Comparison of ENCODE assay signal across 19 mouse cellular contexts in genomic region chr3:66166606-66167290, GRCm38 (mm10). TPM values are rescaled to one million over a fixed set of nuclear protein-coding genes. Genes with fewer than 3 reads are reported as not detected.
DNase-seq lines count a peak whose midpoint lies in the region; ATAC-seq lines count a peak whose summit lies in the region.
"Had no signal": no experiment of that assay in that cellular context is flagged by ENCODE, and none has a peak within 500 bp of the region (broad histone marks: within the 10 kb centered on the region; RNA-seq: fewer than 3 reads in every experiment).

No protein-coding gene starts in this region.

- DNase-seq in hindbrain, embryonic 11.5 days (ENCODE audit: low spot score) = peak; percentile 39
- peak; percentile 33 for DNase-seq in embryo, embryonic 9.5 days (ENCODE audit: extremely low spot score)
- peak; percentile 95 for DNase-seq in hindlimb bud, embryonic 11.5 days (ENCODE audit: extremely low spot score, low read depth, low spot score)
- DNase-seq in neural tube, embryonic 11.5 days (ENCODE audit: low spot score) = no peak
- DNase-seq in adrenal gland, postnatal 25 days = no peak
- no peak for DNase-seq in kidney, postnatal 36 days
- DNase-seq: adrenal gland, postnatal 36 days; cerebellum, adult 8-10 months; gastrocnemius, postnatal 25 days; kidney, adult 18-20 months; kidney, postnatal 10 days; lung, embryonic 14.5 days; midbrain, embryonic 14.5 days had no signal

- no peaks in the 10 kb centered on the region for H3K27me3 ChIP-seq in hindbrain, embryonic 11.5 days (ENCODE audit: control insufficient read depth, insufficient read depth, low read length)
- H3K27me3 ChIP-seq in hindbrain, embryonic 13.5 days = no peaks in the 10 kb centered on the region
- H3K27me3 ChIP-seq in neural tube, embryonic 11.5 days (ENCODE audit: control insufficient read depth, insufficient read depth, low read length) = no peaks in the 10 kb centered on the region
- H3K27me3 ChIP-seq: liver, embryonic 12.5 days; Patski had no signal

- no peak overlapping the region for H3K27ac ChIP-seq in hindbrain, embryonic 11.5 days (ENCODE audit: low read depth, low read length)
- no peak overlapping the region for H3K27ac ChIP-seq in hindbrain, embryonic 13.5 days
- 0 out of 2 replicates have a peak overlapping the region, but pooled peaks have one; percentile 49 for H3K27ac ChIP-seq in neural tube, embryonic 11.5 days (ENCODE audit: low read depth, low read length)
- H3K27ac ChIP-seq: liver, embryonic 12.5 days; macrophage had no signal

- no peak overlapping the region for H3K4me3 ChIP-seq in hindbrain, embryonic 11.5 days (ENCODE audit: low read depth, low read length)
- no peak overlapping the region for H3K4me3 ChIP-seq in hindbrain, embryonic 13.5 days
- no peak overlapping the region for H3K4me3 ChIP-seq in neural tube, embryonic 11.5 days (ENCODE audit: low read depth, low read length)
- H3K4me3 ChIP-seq: liver, embryonic 12.5 days had no signal

- WGBS in hindbrain, embryonic 11.5 days = 64% methylated on average over 6 of the region's 6 CpGs
- WGBS in hindbrain, embryonic 13.5 days = 81% methylated on average over 6 of the region's 6 CpGs
- WGBS in neural tube, embryonic 11.5 days = 72% methylated on average over 6 of the region's 6 CpGs

- no peak overlapping the region for H3K4me2 ChIP-seq in hindbrain, embryonic 11.5 days (replicated peaks; ENCODE audit: low read depth, low read length)
- H3K4me2 ChIP-seq in hindbrain, embryonic 13.5 days = no peak overlapping the region
- no peak overlapping the region for H3K4me2 ChIP-seq in neural tube, embryonic 11.5 days (ENCODE audit: low read depth)
- H3K4me2 ChIP-seq: liver, embryonic 12.5 days; lung, embryonic 14.5 days had no signal

- H3K9ac ChIP-seq in hindbrain, embryonic 11.5 days (ENCODE audit: low read depth, low read length) = no peak overlapping the region
- no peak overlapping the region for H3K9ac ChIP-seq in hindbrain, embryonic 13.5 days
- H3K9ac ChIP-seq in neural tube, embryonic 11.5 days (ENCODE audit: low read length) = no peak overlapping the region
- H3K9ac ChIP-seq: liver, embryonic 12.5 days; lung, embryonic 14.5 days had no signal

- no peaks in the 10 kb centered on the region for H3K36me3 ChIP-seq in hindbrain, embryonic 11.5 days (ENCODE audit: control insufficient read depth, insufficient read depth, low read length)
- no peaks in the 10 kb centered on the region for H3K36me3 ChIP-seq in hindbrain, embryonic 13.5 days
- no peaks in the 10 kb centered on the region for H3K36me3 ChIP-seq in neural tube, embryonic 11.5 days (ENCODE audit: control insufficient read depth, insufficient read depth, low read length)
- H3K36me3 ChIP-seq: liver, embryonic 12.5 days had no signal

- ATAC-seq in hindbrain, embryonic 11.5 days (ENCODE audit: low FRiP score) = no peak
- no peak for ATAC-seq in hindbrain, embryonic 13.5 days (ENCODE audit: low FRiP score)
- ATAC-seq in neural tube, embryonic 11.5 days (ENCODE audit: insufficient read depth, low FRiP score, low TSS enrichment) = no peak
- ATAC-seq: hindbrain, embryonic 16.5 days; liver, embryonic 12.5 days; Patski had no signal

- no peaks in the 10 kb centered on the region for H3K4me1 ChIP-seq in hindbrain, embryonic 11.5 days (replicated peaks; ENCODE audit: control insufficient read depth, insufficient read depth, low read length)
- peaks cover 5% of the 10 kb centered on the region; the same call in 1 of the 2 replicates for H3K4me1 ChIP-seq in hindbrain, embryonic 13.5 days (replicated peaks)
- no peaks in the 10 kb centered on the region for H3K4me1 ChIP-seq in neural tube, embryonic 11.5 days (ENCODE audit: control insufficient read depth, insufficient read depth, low read length)
- H3K4me1 ChIP-seq: liver, embryonic 12.5 days had no signal

- H3K9me3 ChIP-seq in hindbrain, embryonic 11.5 days (ENCODE audit: control insufficient read depth, low read length) = no peaks in the 10 kb centered on the region
- no peaks in the 10 kb centered on the region for H3K9me3 ChIP-seq in hindbrain, embryonic 13.5 days
- no peaks in the 10 kb centered on the region for H3K9me3 ChIP-seq in neural tube, embryonic 11.5 days (ENCODE audit: control insufficient read depth, low read length)
- H3K9me3 ChIP-seq: liver, embryonic 12.5 days had no signal

RNA-seq across cellular contexts. Expression of gene Ptx3, which starts 53.0 kb away (rescaled TPM):
- polyA plus RNA-seq in hindbrain, embryonic 11.5 days (2014; fragmentation: Nextera tagmentation; extraction: Ambion mirVana) = 38.9 and 39.0 TPM in 2 replicates
- 8.8 and 9.6 TPM in 2 replicates for polyA plus RNA-seq in hindbrain, embryonic 13.5 days (2015; fragmentation: Nextera tagmentation; extraction: Ambion mirVana)
- 21.2 and 23.3 TPM in 2 replicates for polyA plus RNA-seq in neural tube, embryonic 11.5 days (2014; fragmentation: Nextera tagmentation; extraction: Ambion mirVana)
- not detected in 2 replicates for total RNA-seq in adrenal gland, postnatal 25 days (2021)
- total RNA-seq: common myeloid progenitor, adult 5-6 weeks had no signal
- polyA plus RNA-seq: macrophage had no signal

Comparison
In these comparisons a context has a peak if more than half of its experiments do, and no peak if none do; other contexts are left out.
1. DNase-seq: peak in hindbrain, embryonic 11.5 days (single experiment), embryo, embryonic 9.5 days (single experiment) and hindlimb bud, embryonic 11.5 days (single experiment); none in neural tube, embryonic 11.5 days (single experiment), adrenal gland, postnatal 25 days (single experiment) and kidney, postnatal 36 days (0 of 2).